Mouse (Mus musculus): ENCODE data around the gene Gmeb1. TPM values are rescaled to one million over a fixed set of nuclear protein-coding genes. Genes with fewer than 3 reads are reported as not detected.

Gene Gmeb1
- total and polyA plus RNA-seq, 3 experiments = 7.9 to 19.3 (median 9.0) TPM

GRCm38 (mm10) chr4:132238356-132238755 lies 23.0 kb downstream of the Gmeb1 start:
- H3K27me3 ChIP-seq (replicated peaks) = no peaks in the 10 kb centered on the region
- dilution Hi-C loops (cut with MboI; ENCODE audit: extremely low pct_ligation_motif_present, extremely low pct_unique_long_range_greater_than_20kb, low sequenced_read_pairs) = no loop called here
- no peaks in the 10 kb centered on the region for H3K79me2 ChIP-seq (replicated peaks; ENCODE audit: control insufficient read depth, extremely low read depth, insufficient read depth, poor library complexity, severe bottlenecking)
- H3K27ac ChIP-seq (ENCODE audit: insufficient read depth, low read depth) = no peak overlapping the region
- peaks cover 31 to 73% of the 10 kb centered on the region in 2 experiments for H3K36me3 ChIP-seq (replicated peaks in 1 of 2; ENCODE audit: control insufficient read depth in 1 of 2, insufficient read depth in 1 of 2, low read length in 1 of 2)
- in situ Hi-C loops (cut with MboI; ENCODE audit: low pct_ligation_motif_present, low pct_unique_long_range_greater_than_20kb, low sequenced_read_pairs) = no loop called here
- H3K9me3 ChIP-seq (replicated peaks; ENCODE audit: low read length) = no peaks in the 10 kb centered on the region
- TF ChIP-seq MYC (IDR thresholded peaks at IDR 0.05; ENCODE audit: low read depth, low read length) (no peak), ZMIZ1 (IDR thresholded peaks at IDR 0.05; ENCODE audit: low read depth, low read length) (no peak), RCOR1 (conservative IDR thresholded peaks at IDR 0.05; ENCODE audit: low read depth, low read length) (no peak), PAX5 (IDR thresholded peaks at IDR 0.05; ENCODE audit: low read length) (no peak), POLR2A (IDR thresholded peaks at IDR 0.05; ENCODE audit: low read depth, low read length) (no peak), JUN (IDR thresholded peaks at IDR 0.05; ENCODE audit: insufficient read depth, low read depth, low read length) (no peak), CTCF (conservative IDR thresholded peaks at IDR 0.05 in 1 of 2, IDR thresholded peaks at IDR 0.05 in 1 of 2; ENCODE audit: low read depth in 2 of 2, low read length in 2 of 2) (no peak), CHD2 (IDR thresholded peaks at IDR 0.05; ENCODE audit: low read length) (no peak), TCF12 (IDR thresholded peaks at IDR 0.05; ENCODE audit: low read depth, low read length) (no peak), POLR2AphosphoS2 (IDR thresholded peaks at IDR 0.05; ENCODE audit: low read depth, low read length) (no peak), IRF4 (IDR thresholded peaks at IDR 0.05; ENCODE audit: low read depth, low read length) (no peak), BHLHE40 (IDR thresholded peaks at IDR 0.05; ENCODE audit: low read depth, low read length) (no peak), MAZ (IDR thresholded peaks at IDR 0.05; ENCODE audit: low read depth, low read length) (no peak), HCFC1 (IDR thresholded peaks at IDR 0.05; ENCODE audit: low read depth, low read length) (no peak), NRF1 (IDR thresholded peaks at IDR 0.05; ENCODE audit: low read depth, low read length) (no peak), RAD21 (IDR thresholded peaks at IDR 0.05; ENCODE audit: low read depth, low read length) (no peak), ZNF384 (IDR thresholded peaks at IDR 0.05; ENCODE audit: low read depth, low read length) (no peak), USF2 (conservative IDR thresholded peaks at IDR 0.05; ENCODE audit: low read depth, low read length) (no peak), ETS1 (conservative IDR thresholded peaks at IDR 0.05; ENCODE audit: low read depth, low read length) (no peak), KAT2A (IDR thresholded peaks at IDR 0.05; ENCODE audit: insufficient replicate concordance, low read length) (no peak)
- DNase-seq (ENCODE audit: extremely low read depth) = no peak
- H3K9ac ChIP-seq (ENCODE audit: insufficient read depth, low read depth) = no peak overlapping the region
- peaks cover 5 to 17% of the 10 kb centered on the region in 2 experiments for H3K4me1 ChIP-seq (ENCODE audit: control insufficient read depth in 1 of 2, insufficient read depth in 2 of 2)
- H3K4me2 ChIP-seq (ENCODE audit: insufficient read depth, low read depth, poor library complexity, severe bottlenecking) = no peak overlapping the region
- H3K4me3 ChIP-seq (replicated peaks in 1 of 3; ENCODE audit: low read depth in 2 of 3, low read length in 2 of 3, poor library complexity in 1 of 3) = peak overlapping the region in 1 of 3 experiments; percentile 32

GRCm38 (mm10) chr4:132234710-132235109 lies 26.7 kb downstream of the Gmeb1 start:
- peak overlapping the region; percentile 11; the same call in 1 of the 2 replicates for H3K4me2 ChIP-seq (ENCODE audit: insufficient read depth, low read depth, poor library complexity, severe bottlenecking)
- H3K4me1 ChIP-seq (ENCODE audit: control insufficient read depth in 1 of 2, insufficient read depth in 2 of 2) = peaks cover 5 to 20% of the 10 kb centered on the region in 2 experiments
- no peaks in the 10 kb centered on the region for H3K27me3 ChIP-seq (replicated peaks)
- no peaks in the 10 kb centered on the region for H3K9me3 ChIP-seq (replicated peaks; ENCODE audit: low read length)
- H3K36me3 ChIP-seq (replicated peaks in 1 of 2; ENCODE audit: control insufficient read depth in 1 of 2, insufficient read depth in 1 of 2, low read length in 1 of 2) = peaks cover 49 to 82% of the 10 kb centered on the region in 2 experiments
- H3K9ac ChIP-seq (ENCODE audit: insufficient read depth, low read depth) = no peak overlapping the region
- no peaks in the 10 kb centered on the region for H3K79me2 ChIP-seq (replicated peaks; ENCODE audit: control insufficient read depth, extremely low read depth, insufficient read depth, poor library complexity, severe bottlenecking)
- dilution Hi-C loops (cut with MboI; ENCODE audit: extremely low pct_ligation_motif_present, extremely low pct_unique_long_range_greater_than_20kb, low sequenced_read_pairs) (no loop called here), in situ Hi-C loops (cut with MboI; ENCODE audit: low pct_ligation_motif_present, low pct_unique_long_range_greater_than_20kb, low sequenced_read_pairs) (no loop called here)
- no peak overlapping the region for H3K4me3 ChIP-seq (replicated peaks in 1 of 3; ENCODE audit: low read depth in 2 of 3, low read length in 2 of 3, poor library complexity in 1 of 3)
- peak overlapping the region; percentile 44; the same call in 1 of the 2 replicates for H3K27ac ChIP-seq (ENCODE audit: insufficient read depth, low read depth)
- TF ChIP-seq POLR2AphosphoS2 (IDR thresholded peaks at IDR 0.05; ENCODE audit: low read depth, low read length) (no peak), JUN (IDR thresholded peaks at IDR 0.05; ENCODE audit: insufficient read depth, low read depth, low read length) (no peak), ZNF384 (IDR thresholded peaks at IDR 0.05; ENCODE audit: low read depth, low read length) (no peak), KAT2A (IDR thresholded peaks at IDR 0.05; ENCODE audit: insufficient replicate concordance, low read length) (no peak), MAX (IDR thresholded peaks at IDR 0.05; ENCODE audit: low read length) (no peak), POLR2A (IDR thresholded peaks at IDR 0.05; ENCODE audit: low read depth, low read length) (no peak), RCOR1 (conservative IDR thresholded peaks at IDR 0.05; ENCODE audit: low read depth, low read length) (no peak), TCF12 (IDR thresholded peaks at IDR 0.05; ENCODE audit: low read depth, low read length) (no peak)
- DNase-seq (ENCODE audit: extremely low read depth) = no peak

All from CH12.LX (cell line).